Mouse (Mus musculus) splenic B cell, adult 2 months (primary cell): ENCODE data around the gene Ndufa7.

Experiments used
- DNase-seq: peaks from one replicate; pipeline ENCODE4 v3.0.0-alpha.2; 2011; ENCODE audit warnings: low read depth, low spot score
- H3K27me3 ChIP-seq: 2 replicates; pipeline ENCODE4 v1.6.1; 2012; ENCODE audit warnings: mild to moderate bottlenecking, low read length, moderate library complexity, mixed read lengths; ENCODE audit not compliant: control insufficient read depth, poor library complexity, insufficient read depth, severe bottlenecking
- H3K36me3 ChIP-seq: 2 replicates; pipeline ENCODE4 v1.6.1; 2012; ENCODE audit warnings: mild to moderate bottlenecking, low read length, moderate library complexity, mixed read lengths; ENCODE audit not compliant: control insufficient read depth, poor library complexity, insufficient read depth, severe bottlenecking

The Ndufa7 gene

DNA sequence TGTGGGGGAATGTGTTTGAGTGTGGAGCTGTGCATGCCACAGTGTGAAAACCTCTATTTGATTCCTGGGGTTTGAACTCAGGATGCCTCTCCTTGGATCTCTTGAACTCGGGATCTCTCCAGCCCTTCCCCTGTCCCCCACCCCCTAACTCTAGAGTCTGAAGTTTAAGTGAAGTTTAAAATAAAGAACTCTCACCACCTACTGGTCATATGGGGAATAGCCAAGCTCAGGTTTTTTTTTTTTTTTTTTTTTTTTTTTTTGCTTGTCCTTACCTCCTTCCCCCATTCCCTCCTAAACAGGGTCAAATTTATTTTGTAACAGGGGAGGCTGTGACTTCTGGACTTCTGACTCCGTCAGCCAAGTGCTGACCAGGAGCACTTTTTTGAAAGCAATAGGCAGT lies 22.2 kb upstream of the Ndufa7 start:
- Histone ChIP-seq H3K36me3 (no peaks in the 10 kb centered on the region), H3K27me3 (no peaks in the 10 kb centered on the region)
- DNase-seq, result peak; percentile 50

DNA sequence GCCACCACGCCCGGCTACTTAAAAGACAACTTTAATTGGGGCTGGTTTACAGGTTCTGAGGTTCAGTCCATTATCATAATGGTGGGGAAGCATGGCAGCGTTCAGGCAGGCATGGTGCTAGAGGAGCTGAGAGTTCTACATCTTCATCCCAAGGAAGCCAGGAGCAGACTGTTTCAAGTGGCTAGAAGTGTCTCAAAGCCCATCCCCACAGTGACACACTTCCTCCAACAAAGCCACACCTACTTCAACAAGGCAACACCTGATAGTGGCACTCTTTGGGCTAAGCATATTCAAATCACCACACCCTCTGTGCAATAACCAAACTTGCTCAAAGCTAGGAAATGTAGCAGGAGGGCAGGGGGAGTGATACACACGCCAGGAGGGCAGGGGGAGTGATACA lies 20.2 kb upstream of the Ndufa7 start:
- DNase-seq, result no peak
- no peaks in the 10 kb centered on the region for H3K36me3 ChIP-seq
- no peaks in the 10 kb centered on the region for H3K27me3 ChIP-seq

DNA sequence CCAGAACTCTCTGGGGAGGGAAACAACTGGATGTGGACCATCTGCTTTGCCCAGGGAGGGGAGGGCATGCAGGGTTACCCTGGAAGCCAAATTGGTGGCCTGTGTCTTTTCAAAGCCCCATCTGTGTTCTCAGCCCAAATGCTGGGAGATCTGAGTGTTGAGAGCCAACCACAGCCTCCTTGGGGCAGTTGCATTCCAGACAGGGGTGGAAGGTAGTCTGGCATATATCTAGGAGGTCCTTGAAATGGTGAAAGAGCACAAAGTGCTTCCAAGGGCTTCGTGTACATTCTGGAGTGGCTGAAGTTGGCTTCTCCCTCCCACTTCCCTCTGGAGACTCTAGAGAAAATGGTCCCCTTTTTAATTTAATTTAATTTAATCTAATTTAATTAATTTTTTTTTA lies 19.6 kb upstream of the Ndufa7 start:
- no peak for DNase-seq

DNA sequence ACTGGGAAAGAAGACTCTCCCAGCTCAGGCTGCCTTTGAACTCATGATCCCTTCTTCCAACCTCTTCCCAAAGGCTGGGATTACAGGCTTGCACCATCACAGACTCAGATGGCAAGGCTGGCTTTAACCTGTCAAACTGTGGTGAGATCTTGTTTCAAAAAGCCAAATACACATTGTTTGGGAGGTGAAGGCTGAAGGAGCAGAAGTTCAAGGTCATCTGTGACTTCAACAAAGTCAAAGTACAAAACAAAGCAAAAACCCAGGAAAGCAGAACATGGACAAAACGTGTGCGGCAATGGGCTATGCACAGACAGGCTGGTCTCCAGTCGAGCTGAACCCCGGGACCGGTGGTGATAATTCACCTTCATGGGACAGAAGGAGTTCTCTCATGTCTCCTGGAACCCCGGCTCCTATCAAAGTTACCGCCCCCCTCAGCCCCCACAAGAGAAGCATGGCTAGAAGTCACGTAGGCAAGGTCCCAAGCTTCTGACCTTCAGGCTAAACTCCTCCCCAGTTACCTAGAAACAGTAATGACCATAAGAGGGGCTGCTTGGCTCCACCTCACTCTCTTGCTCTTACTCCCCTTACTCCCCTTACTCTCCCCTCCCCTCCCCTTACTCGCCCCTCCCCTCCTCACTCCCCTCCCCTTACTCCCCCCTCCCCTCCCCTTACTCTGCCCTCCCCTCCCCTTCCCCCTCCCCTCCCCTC lies 17.0 kb upstream of the Ndufa7 start:
- no peaks in the 10 kb centered on the region for H3K36me3 ChIP-seq
- DNase-seq, result no peak
- H3K27me3 ChIP-seq, result no peaks in the 10 kb centered on the region

More for the DNA sequence above, 19.6 kb upstream of the Ndufa7 start:
- Histone ChIP-seq H3K27me3 (no peaks in the 10 kb centered on the region), H3K36me3 (no peaks in the 10 kb centered on the region)

DNA sequence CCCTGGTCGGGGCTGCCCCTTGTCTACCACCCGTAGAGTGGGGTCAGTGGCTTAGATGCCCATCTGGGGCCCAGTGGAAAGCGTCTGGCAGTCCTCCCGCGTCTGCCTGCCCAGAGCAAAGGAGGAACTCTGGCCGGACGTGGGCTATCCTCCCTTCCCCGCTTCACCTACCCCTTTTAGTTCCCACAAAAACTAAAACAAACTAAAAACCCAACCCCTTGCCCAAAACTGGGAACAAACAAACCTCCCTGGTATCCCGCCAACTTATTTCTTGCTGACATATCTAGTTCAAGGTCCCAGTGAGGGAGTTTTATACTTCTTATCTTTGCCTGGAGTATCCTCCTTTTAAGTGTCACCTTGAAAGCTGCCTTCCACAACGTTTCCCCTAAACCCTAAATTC lies 16.2 kb upstream of the Ndufa7 start:
- H3K36me3 ChIP-seq, result no peaks in the 10 kb centered on the region
- no peak for DNase-seq
- no peaks in the 10 kb centered on the region for H3K27me3 ChIP-seq

DNA sequence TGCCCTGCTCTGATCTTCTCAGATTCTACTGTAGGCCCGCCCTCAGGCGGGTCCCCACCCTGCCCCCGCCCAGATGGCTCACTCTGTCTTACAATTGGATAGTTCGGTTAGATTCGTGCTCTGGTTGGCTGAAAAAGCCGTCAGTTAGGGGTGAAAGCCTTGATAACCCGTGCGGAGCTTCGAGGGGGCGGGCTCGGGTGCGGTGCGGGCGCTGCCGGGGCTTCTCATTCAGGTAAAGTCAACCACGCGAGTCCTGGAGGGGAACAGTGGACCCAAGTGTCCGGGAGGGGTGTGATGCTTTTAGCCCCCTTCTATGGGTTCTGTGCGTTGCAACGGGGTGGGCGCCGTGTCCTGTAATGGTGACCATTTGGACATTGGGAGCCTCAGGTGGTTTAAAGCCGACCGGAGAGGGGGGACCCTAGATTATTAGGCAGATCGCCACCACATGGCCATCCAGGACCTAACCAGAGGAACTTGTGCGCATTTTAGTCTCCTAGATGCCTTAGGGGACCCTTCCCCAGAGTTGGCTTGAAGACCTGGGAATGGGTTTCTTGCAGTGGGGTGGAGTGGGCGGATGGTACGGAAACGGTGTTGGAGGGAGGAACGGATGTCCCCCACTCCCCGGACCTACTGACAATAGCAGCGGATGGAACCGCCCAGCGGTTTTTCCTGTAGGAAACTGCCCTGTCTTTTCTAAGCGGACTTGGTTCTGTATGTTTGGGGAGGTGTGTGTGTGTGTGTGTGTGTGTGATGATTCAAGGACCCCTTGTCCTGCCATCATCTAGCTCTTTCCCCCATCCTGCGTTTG lies 13.8 kb upstream of the Ndufa7 start, which contains the start of gene Kank3:
Kank3 (plus strand) TSS at position 186 of the 808 bp plus-strand sequence.
- no peaks in the 10 kb centered on the region for H3K27me3 ChIP-seq
- DNase-seq, result peak; percentile 89
- H3K36me3 ChIP-seq, result no peaks in the 10 kb centered on the region

DNA sequence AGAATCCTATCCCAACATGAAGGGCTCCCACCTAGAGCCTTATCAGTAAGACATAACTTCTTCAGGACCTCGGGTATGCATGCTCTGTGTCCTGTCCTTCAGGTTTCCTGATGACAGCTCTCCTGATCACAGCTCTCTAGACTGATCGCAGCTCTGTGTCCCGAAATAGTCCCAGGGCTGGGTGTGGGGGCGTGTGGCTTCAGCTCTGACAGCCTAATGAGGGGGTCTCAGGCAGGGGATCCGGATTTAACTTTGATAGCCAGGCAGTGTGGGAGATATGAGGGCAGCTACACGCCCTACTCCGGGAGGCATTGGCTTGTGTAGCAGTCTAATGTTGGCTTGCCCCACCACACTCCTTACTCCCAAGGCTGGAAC lies 13.2 kb upstream of the Ndufa7 start:
- DNase-seq, result no peak
- no peaks in the 10 kb centered on the region for H3K27me3 ChIP-seq
- H3K36me3 ChIP-seq, result no peaks in the 10 kb centered on the region

DNA sequence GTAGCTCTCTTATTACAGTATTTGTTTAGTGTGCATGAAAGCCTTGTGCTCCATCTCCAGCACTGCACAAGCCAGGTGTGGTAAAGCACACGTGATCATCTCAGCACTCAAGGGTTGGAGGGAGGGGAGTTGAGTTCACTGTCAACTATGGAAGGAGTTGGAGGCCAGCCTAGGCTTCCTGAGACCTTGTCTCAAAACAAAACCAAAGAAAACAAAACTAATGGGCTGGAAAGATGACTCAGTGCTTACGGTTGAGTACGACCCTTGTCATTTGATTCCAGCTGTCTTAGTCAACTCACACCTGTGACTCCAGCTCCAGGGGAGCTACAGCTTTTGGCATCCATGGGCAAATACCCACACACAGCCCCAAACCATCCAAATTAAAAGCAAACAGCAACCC lies 11.9 kb upstream of the Ndufa7 start:
- Histone ChIP-seq H3K27me3 (no peaks in the 10 kb centered on the region), H3K36me3 (no peaks in the 10 kb centered on the region)
- DNase-seq, result no peak

DNA sequence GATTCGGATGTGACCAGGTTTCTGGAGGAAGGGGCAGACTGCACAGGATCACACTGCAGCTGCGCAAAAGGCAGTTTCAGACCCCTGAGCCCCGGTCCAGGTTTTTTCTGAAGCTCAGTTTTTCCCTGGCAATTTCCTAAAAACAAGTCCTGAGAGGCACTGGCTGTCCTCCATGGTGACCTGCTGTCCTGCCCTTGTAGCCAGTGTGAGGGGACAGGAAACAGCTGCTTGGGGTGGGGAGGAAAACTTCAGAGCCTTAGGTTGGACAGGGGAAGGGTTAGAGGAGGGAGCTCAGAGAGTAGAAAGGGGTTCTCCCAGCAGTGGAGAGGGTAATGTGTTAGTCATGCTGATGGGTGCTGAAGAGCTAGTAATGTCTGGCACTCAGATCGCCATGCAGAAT lies 11.4 kb upstream of the Ndufa7 start:
- no peak for DNase-seq
- Histone ChIP-seq H3K27me3 (no peaks in the 10 kb centered on the region), H3K36me3 (no peaks in the 10 kb centered on the region)

DNA sequence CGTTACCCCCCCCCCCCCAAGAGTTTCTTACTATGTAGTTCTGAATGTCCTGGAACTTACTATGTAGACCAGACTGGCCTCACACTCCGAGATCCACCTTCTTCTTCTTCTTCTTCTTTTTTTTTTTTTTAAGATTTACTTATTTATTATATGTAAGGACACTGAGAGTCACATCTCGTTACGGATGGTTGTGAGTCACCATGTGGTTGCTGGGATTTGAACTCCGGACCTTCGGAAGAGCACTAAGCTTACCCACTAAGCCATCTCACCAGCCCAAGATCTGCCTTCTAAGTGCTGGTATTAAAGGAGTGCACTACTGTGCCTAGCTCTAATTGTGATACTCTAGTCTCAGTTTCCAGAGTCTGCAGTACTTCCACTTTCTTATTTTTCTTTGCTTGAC lies 9.0 kb upstream of the Ndufa7 start:
- no peak for DNase-seq
- Histone ChIP-seq H3K36me3 (no peaks in the 10 kb centered on the region; the same call in 1 of the 2 replicates), H3K27me3 (no peaks in the 10 kb centered on the region)

DNA sequence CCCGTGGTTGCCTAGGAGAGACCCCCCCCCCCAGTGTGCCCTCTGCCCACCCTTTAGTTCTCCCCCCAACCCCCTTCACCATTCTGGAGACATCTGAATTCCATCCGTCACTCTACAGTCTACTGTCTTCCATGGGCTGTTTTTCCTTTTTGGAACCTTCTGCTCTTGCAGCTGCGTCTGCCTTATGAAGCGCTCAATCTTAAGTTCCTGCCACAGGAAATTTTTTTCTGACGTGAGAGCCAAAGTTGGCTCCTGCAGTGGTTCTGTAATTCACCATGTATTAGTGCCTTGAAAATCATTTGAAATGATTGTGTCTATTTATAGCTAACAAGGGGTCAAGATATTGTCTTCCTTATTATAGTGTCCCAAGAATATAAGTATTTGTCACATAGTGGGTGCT lies 7.8 kb upstream of the Ndufa7 start:
- peaks cover under 1% of the 10 kb centered on the region for H3K36me3 ChIP-seq
- DNase-seq, result no peak
- no peaks in the 10 kb centered on the region for H3K27me3 ChIP-seq

DNA sequence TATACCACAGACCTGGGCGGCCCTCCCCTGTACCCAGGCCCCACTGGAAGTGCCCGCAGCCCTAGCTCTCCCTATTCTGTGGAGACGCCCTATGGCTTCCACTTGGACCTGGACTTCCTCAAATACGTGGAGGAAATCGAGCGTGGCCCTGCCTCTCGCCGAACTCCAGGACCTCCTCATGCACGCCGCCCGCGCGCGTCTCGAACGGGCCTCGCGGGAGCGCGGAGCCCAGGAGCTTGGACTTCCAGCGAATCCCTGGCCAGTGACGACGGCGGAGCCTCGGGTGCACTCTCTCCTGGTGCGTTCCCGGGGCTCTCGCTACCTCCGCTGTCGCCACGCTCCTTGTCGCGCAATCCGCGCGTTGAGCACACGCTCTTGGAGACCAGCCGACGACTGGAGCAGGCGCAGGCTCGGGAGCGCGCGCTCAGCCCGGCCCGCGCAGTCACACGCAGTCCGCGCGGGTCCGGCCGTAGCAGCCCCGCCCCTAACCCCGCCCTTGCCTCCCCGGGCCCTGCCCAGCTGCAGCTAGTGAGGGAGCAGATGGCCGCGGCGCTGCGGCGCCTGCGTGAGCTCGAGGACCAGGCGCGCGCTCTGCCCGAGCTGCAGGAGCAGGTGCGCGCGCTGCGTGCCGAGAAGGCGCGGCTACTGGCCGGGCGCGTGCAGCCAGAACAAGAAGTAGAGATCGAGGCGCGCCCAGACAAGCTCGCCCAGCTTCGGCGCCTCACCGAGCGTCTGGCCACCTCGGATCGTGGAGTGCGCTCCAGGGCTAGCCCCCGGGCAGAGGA lies 7.0 kb upstream of the Ndufa7 start:
- H3K36me3 ChIP-seq, result peaks cover 3% of the 10 kb centered on the region
- no peaks in the 10 kb centered on the region for H3K27me3 ChIP-seq
- DNase-seq, result peak; percentile 91

DNA sequence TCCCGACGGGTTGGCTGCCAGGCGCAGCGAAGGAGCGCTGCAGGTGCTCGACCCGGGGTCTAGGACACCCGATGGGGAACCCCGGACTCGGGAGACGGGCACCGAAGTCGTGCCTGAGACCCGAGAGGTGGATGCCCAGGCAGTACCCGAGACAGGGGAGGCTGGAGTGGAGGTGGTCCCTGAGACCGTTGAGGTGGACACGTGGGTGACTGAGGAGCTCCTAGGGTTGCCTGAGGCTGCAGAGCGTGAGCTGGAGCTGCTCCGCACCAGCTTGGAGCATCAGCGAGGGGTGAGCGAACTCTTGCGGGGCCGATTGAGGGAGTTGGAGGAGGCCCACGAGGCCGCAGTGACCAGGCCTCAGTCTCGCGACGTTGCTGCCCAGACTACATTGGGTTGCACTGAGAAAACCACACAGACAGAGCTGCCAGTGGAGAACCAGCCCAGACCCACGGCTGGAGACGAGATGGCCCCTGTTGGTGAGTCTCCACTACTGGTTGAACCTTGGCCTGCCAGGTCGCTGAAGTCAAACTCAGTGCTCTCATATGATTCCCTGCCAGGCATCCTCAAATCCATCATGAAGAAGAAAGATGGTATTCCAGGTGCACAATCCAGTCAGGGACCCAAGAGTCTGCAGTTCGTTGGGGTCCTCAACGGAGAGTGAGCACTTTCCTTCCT lies 6.3 kb upstream of the Ndufa7 start:
- no peak for DNase-seq
- peaks cover 7% of the 10 kb centered on the region for H3K36me3 ChIP-seq
- H3K27me3 ChIP-seq, result no peaks in the 10 kb centered on the region

DNA sequence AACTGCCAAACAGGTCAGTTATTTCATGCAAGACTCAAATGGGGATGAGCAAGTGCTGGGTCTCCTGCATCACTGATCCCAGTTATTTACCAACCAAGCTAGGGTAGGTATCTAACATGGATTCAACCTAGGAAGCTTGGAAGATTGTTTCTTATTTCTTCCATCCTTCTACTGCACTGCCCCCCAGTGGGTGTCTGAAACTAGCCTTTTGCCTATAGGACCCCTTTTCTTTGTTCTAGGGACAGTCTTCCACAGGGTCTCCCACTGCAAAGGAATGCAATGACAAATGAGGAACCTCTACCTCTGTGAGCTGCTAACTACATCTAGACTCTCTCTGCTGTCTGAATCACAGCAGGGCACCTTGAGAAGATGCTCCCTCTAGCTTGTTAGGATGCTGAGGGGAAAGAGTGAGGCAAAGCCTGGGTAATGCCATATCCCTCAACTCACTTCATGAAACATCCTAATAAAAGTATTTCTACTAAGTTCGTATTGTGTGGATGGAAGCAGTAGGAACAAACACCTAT lies 1.9 kb upstream of the Ndufa7 start:
- Histone ChIP-seq H3K27me3 (no peaks in the 10 kb centered on the region), H3K36me3 (peaks cover 7% of the 10 kb centered on the region)
- no peak for DNase-seq
